Mouse (Mus musculus): ENCODE results near the gene Dhx35.

GRCm38 (mm10) chr2:158745049-158745482 is 49.5 kb upstream of the Dhx35 start:
- TF ChIP-seq CTCF (IDR thresholded peaks at IDR 0.05; ENCODE audit: low read depth) (peak; percentile 86), EP300 (optimal IDR thresholded peaks at IDR 0.05) (no peak)

Measured in stomach, postnatal 0 days (tissue).